Mouse (Mus musculus): ENCODE data around the gene Antxr1.
A peak's percentile ranks its signal among the peaks of the same experiment; 100 is the strongest.

Gene Antxr1

DNA sequence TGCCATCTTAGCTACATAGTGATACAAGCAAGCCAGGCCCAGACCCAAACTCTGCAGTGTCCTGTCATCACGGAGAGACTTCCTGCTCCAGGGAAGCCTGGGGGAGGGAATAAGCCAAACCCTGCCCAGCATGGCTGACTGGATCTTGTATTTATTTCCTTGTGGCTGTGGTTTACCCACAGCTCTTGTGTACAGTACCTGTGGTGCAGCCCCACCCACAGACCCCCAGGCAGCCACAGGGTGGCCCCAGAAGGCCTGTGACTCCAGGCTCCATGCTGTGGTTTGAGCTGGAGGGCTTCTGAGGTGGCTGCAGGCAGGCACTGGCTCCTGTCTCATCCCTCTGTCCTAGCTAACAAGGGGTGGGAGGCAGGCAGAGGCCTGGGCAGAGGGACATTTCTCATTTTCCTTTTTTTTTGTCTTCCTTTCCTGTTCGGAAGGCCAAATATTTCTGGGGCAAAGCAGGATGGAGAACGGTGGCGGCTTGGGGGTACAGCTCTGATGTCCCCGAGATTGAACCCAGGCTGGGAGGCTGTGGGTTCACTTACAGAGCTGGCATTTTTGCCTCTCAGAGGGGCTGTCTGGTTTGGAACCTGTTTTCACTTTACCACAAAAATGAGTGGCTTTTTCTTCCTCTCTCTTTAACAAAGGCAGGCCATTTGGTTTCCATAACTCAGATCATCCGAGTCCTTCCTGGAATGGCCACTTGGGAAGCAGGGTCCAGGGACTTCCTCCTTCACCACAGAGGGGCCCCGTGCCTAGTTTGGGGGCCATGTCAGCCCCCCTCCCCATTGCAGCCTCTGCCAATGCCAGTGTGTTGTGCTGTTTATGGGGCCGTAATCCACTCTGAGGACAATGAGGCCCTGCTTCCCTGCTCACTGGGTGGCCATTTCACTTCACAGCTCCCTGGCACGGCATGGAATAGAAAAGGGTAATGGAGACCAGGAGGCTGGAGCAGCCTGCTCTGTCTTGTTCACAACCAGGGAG is 91.2 kb downstream of the Antxr1 start:
- DNase-seq, result peak in 1 of 2 experiments; percentile 41

DNA sequence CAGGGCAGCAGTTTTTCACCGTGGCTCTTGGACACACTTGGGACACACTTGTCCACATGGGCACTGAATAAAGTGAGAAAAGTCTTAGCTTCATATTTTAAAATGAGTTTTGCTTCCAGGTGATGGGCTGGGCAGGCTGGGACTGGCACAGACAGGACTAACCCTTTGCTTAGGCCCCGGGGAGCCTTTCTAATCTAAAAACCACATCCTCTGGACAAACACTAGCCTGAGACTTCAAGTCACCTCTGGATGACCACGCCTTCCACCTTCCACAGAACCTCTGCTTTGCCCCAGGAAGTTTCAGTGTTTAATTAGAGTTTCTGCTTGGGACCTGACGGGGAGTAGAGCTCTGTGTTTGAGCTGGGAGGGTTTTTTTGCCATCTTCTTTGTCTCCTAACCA is 98.4 kb downstream of the Antxr1 start:
- DNase-seq, result no peak

DNA sequence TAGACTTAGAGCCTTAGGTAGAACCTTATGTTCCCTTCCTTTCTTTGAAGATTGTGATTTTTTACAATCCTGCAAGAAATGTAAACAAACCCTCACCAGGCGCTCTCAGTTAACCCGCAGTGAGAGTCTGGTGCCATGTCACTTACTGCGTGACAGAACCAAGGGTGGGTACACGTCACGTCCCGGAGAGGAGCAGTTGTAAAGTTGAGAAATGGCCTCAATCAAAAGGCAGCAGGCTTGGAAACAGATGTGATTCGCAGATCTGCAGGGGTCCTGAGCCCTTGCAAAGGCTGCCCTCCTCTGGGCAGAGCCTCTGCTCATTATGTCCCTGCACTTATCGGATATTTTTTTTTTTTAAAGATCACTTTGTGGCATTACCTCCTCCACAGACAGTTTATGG is 99.6 kb downstream of the Antxr1 start:
- DNase-seq, result no peak

DNA sequence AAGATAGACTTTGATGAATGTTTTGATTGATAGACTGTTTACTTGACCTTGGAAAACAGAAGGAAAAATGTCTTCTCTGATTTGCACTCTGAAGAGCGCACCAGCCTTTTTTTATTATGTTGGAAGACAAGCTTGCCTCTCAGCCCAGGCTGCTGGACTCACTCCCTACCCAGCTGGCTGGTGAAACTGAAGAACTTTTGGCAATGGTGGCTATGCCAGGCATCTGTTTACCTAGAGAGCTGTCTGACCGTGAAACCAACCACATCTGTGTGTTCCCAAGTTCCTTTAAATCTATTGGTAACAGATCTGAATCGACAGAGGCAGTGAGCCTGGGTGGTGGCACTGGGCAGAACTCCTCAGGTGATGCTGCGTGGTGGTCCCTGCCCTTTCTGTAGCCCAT is 102.5 kb downstream of the Antxr1 start:
- no peak for DNase-seq

DNA sequence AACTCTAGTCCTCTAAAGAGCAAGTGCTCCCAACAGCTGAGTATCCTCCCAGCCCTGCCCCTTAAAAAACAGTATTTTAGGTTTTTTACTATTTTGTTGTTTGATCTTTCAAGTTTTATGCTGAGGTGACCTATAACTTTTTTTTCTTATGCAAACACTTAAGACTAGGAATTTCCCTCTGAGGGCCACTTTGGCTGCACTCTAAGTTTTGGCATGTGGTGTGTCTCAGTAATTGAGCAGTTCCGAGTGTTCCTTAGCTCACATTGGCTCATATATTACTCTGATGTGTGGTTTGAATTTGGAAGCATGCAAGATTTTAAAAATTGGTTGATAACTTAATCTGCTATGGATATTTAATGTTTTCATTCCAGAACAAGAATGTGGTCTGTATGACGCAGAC is 105.6 kb downstream of the Antxr1 start:
- DNase-seq, result no peak

DNA sequence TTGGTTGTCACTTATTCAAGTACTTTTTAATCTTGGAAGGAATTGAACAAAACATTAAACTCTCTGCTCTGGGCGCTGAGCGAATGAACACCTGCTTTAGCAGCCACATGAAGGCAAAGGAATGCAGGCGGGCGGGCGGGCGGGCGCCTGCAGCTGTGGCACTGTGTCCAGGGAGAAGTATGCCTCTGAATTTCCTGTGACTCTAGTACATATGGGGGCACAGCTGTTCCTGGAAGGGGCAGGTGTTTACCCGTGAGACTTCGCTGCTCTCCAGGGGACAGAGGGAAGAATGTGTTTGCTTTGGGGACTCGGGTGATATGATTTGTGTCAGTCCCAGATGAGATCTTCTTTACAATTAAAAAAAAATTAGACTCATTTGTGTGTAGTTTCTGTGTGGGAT is 107.7 kb downstream of the Antxr1 start:
- DNase-seq, result peak; percentile 56 to 79

DNA sequence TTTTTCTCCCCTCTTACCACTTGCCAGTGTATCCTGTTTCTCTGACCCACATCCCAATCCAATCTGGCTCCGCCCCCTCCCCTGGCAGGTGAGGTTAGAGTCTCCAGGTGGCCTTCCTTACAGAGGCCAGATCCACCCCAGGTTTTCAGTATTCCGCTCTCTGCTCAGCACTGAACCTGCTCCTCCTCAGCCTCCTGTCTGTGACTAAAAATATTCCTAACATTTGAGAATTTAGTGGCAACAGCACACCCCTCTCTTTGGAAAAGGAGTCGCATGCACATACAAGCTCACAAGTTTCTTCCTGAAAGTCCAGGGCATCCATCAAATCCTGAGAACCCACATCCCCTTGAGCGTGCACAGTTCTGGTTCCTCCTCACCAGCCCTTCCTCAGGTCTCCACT is 109.3 kb downstream of the Antxr1 start:
- no peak for DNase-seq

DNA sequence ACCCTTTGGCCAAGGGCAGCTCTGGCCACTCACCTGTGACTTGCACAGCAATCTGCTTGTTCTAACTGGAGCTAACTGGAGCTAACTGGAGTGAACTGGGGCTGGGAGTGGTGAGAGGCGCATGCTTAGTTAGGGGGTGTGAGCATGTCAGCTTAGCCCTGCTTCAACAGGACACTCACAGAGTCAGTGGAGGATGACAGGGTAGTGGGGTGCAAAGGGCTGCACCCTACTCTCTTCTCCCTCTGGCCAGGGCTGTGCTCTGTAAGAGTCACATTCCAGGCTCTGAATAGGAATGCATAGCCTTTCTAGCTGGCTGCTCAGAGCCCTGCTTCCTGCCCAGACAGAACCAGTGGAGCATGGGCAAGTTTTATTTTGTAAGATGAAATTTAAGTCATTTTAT is 110.3 kb downstream of the Antxr1 start:
- no peak for DNase-seq

DNA sequence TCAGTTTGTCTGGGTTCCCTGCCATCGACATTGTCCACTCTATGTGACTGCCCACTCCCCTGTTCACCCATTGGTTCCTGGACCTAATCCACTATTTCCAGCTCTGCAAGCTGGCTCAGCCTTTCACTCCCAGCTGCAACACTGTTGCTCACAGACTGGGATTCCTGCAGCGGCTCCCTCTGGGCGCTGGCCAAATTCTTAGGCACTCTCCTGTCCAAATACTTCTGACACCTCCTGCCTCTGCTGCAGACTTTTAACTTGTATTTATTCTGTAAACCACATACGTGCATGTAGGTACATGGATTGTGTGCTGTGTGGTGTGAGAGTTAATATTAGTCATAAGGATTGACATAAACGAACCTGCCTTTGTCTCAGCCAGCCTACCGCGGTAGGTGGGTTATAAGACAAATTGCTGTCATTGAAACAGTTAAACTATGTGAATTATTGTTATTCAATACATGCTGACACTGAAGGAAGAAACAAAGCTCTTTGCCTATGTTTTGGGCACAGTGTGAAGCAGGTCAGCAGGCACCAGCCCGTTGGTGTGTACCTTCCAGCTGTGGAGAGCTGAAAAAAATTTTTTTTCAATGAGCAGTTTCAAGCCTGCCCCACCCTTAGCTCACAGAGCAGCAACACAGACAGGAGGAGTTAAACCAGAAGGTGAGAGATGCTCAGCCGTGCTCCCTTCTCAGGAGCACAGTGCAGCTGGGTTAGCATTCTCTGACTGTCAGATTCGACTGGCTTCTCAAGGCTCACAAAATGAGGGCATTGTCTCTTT is 112.6 kb downstream of the Antxr1 start:
- DNase-seq, result no peak

DNA sequence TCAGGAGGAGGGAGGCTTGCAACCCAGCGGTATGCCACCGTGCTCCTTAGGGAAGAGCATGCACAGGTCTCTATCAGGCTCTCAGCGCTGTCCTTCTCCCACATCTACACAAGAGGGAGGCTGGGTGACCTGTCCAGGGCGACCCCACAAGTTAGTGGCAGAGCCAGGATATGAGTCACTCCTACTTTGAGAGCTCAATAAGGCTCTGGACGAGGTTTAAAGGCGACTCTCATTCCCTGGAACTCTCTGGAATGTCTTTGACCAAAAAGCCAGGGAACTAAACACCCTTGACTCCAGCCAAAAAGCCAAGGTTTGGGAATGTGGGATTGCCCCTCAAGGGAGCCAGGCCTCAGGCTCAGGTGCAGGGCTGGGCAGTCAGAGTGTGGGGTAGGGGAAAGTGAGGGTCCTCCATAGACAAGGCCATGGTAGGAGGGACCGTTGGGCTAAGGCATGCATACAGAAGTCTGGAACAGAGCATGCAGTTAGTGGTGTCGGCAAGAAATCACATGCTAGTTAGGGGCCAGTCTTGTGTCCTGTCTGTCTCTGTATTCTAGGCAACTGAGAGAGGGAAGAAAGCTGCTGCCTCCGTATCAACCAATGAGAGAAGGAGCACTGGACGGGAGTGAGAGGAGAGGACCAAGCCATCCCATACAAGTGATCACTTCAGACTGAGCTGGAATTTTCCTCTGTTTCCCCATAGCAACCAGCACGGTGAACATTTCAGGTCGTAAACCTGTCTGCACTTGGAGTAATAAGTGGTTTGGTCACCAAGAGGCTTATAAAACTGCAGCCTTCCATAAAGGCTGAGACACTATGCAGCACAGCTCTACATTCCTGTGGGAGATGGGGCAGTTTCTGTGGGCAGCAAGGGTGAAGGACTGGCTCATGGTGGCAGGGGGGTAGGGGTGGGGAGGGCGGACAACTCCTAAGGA is 116.3 kb downstream of the Antxr1 start:
- no peak for DNase-seq

DNA sequence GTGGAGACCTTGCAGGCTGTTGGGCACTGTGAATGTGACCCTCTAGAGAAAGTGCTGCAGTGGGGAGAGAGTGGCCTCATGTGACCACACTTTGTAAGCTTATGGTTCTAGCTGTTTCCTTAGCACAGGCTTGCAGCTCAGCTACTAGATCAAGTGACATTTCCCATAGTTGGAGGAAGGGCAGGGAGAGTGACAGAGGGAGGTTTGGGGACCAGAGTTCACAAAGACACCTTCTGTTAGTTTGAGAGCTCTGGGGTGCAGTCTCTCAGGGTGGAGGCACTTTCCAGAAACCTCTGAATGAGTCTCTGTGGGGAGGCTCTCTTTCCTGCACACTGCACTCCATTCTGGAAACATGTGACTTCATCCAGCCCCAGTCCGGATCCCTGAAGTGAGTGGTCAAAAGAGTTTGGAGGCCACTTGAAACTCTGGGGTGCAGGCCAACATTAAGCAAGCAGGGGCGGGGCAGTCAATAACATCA is 119.5 kb downstream of the Antxr1 start:
- peak in 1 of 2 experiments; percentile 22 for DNase-seq

DNA sequence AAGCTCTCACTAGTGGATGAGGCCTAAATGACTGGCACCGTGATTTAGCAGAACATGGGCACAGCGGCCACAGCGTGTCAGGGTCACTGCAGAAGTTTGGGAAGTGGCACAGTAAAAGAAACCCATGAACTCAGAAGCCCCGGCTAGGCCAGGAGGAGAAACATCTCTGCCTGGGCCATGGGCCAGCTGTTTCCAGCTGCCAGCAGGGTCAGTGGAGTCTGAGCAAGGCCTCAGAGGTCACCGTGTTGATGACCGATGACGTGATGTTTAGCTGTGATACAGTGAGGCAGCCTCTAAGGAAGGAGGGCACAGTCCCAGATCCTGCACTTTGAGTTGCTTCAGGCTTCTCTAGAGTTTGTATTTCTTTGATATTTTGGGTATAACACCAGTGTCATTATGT is 122.4 kb downstream of the Antxr1 start:
- DNase-seq, result no peak

DNA sequence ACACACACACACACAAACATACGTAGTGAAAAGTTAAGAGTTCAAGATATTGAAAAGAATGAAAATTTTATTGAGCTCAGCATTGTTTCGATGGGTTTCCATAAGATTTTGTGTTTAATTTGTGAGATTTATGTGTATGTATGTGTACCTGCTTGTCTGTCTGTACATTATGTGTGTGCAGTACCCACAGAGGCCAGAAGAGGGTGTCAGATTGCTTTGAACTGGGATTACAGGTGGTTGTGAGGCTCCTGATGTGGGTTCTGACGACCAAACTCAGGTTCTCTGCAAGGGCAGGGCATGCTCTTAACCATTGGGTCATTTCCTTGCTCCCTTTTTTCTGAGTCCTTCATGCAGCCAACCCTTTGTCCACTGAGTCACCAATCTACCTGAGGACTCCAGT is 124.1 kb downstream of the Antxr1 start:
- DNase-seq, result no peak

DNA sequence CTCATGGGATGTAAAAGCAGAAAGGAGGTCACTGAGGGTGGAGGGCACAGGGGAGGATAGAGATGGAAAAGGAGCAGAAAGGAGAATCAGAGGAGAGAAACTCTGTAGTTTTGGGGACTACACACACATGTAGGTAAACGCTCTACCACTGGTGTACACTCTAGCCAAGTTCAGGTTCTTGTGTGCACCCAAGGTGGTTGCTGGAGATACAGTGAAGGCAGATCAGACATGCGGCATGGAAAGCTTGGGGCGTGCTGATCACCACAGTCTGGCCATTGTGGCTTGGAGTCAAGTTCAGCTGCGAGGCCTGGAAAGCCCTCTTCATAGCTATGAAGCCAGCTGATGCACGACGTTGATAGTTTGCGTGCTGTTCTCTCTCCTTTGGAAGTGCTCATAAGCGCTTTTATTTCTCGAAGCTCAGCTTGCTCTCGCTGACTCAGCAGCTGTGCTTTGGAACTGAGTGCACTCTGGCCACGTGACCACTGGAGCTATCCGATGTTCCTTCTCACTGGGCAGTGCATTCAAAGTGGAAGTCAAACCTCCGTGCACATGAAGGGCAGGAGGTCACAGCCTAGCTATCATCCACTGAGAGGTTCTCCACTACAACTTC is 128.1 kb downstream of the Antxr1 start:
- no peak for DNase-seq

DNA sequence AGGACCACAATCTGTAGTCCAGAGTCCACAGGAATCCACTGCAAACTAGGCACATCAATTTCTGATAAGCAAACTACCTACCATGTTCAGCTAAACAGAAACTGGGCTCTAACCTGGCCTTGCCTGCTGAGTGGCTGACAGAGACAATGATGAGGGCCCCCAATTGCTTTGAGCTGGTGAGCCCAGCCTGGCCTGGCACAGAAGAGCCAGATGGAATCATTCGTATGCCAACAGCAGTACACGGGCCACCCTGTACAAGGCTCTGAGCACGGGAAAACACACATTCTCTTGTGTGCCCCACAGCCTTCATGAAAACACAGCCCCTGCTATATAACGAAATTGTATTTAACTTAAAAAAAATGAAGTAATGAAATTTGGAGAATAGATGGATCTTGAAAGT is 128.8 kb downstream of the Antxr1 start:
- no peak for DNase-seq

DNA sequence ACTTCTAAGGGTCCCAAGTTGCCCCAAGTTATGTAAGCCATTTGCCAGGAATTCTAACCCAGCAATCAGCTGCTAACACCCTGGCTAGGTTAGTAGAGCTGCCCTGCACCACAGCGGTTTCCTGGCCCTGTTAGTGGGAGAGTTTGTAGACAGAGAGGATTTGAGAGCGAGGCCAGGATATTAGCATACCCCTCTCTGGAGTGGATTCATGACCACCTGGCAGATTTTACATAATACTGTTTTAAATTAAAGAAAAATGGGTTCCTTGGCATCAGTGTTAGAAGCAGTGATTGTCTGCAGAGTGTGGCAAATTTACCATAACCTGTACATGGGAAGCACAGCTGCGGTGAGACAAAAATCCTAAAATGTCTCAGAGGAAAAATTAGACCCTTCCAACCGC is 132.2 kb downstream of the Antxr1 start:
- DNase-seq, result no peak

DNA sequence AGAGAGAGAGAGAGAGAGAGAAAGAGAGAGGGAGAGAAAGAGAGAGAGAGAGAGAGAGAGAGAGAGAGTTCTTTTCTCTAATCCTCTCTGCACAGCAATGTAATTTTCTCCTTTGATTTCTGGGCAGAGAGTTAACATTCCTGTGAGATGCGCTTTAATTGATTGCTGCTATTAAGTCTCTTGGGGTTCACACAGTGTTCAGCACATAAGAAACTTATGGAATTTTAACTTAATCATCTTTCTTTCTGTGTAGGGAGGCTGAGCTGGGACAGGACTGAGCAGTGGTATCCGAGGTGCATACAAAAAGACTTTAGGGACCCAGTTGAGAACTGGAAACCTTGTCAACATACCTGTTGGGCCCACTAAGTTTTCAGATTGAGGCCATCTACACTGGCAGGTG is 132.6 kb downstream of the Antxr1 start:
- DNase-seq, result no peak

DNA sequence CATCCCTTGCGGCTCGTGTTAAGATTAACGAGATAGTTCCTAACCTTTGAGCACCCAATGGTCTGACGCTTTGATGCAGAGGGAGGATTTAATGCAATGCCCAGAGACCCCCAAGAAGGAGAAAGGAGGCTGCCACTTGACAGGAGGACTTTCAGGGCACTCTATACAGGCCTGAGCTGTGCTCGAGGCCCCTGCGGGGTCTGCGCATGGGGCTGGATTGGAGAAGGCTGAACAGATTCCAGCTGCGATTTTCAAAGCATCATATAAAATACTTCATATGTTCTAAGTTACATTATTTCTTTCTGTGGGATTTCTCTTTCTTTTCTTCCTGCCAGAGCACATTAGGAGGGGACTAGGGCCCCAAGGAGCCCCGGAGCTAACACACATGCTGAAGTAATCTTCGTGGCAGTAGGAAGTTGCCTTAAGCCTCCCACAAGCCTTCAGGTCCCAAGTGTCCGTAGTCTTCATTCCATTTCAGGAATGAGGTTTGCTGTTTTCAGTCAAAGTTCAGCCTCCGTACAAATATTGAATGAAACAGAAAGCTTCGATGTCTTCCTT is 133.5 kb downstream of the Antxr1 start:
- DNase-seq, result no peak

DNA sequence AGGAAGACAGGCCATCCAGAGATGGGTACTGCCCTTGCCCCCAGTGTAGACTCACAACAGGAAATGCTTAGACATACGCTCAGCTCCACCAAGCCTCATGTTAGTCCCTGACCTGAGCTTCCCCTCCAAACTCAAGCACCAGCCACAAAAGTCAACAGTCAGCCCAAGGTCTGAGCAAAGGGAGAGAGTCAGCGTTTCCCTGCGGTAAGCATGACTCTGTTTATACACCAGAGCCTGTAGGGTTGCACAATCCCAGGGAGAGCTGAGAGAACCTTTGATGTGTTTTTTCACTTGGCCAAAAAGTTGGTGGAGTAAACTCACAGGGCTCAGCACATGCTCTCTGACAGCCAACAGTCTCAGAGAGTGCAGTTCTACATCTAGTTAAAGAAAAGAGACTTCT is 145.9 kb downstream of the Antxr1 start:
- DNase-seq, result no peak

DNA sequence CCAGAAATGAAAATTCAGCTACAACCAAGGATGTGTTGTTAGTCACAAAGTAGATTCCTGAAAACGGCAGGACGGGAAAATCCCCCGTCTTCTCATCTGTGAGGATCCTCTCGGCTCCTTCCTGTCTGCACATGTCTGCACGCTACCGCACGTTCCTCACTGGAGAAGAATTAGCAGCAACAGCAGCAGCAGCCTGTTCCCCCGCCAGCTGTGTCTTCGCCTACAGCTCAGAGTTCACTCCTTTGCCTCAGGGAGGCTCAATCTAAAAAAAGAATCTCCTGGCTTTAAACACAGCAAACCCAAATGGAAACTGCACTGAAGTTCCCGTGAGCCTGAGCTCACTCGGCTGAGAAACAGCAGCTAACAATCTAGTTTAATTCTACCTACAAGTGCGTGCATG is 148.6 kb downstream of the Antxr1 start:
- DNase-seq, result peak; percentile 14 to 30

DNA sequence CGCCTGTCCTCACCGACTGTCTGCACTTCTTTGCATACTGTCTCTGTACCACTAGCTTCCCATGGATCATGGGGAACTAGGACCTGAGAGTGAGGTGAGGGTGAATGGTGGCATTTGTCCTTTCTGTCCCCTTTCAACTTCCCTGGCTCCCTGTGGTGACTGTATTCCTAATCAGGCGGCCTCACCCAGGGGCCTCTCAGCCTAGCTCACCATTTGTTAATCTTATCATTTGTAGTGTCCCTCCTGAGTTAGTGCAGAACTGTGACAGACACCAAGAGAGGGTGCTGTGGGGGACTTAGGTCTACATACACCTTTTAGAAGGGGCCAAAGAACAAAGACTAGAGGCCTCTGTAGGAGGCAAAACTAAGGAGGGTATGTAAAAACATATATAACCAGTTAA is 151.2 kb downstream of the Antxr1 start:
- DNase-seq, result no peak

DNA sequence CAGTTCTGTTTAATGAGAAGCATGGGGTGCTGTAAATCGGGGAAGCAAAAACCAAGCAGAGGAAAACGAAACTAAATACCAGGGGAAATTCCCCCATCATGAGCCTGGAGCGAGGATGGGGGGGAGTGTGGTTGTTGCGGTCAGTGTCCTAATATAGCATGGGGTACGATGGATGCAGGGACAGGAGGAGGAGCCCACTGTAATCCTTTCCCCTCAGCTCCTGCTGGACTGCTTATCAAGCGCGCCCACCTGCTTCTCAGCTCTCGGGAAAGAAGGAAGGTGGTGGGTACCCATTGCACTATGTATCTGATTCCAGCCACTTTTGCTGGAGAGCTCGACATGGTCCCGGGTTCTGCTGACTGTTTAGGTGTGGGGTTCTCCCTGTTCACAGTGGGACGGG is 151.6 kb downstream of the Antxr1 start:
- DNase-seq, result no peak
